Comparison of ENCODE assay signal across 7 mouse cellular contexts in genomic region chr10:57794018-57794417, GRCm38 (mm10). TPM values are rescaled to one million over a fixed set of nuclear protein-coding genes. Genes with fewer than 3 reads are reported as not detected.
A peak's percentile ranks its signal among the peaks of the same experiment; 100 is the strongest.
DNase-seq lines count a peak whose midpoint lies in the region; ATAC-seq lines count a peak whose summit lies in the region.

Smpdl3a (plus strand) TSS chr10:57794335.

- H3K9ac ChIP-seq in limb, embryonic 11.5 days (ENCODE audit: low read length): peak within 1 kb of the TSS; percentile 59
- peak within 1 kb of the TSS; percentile 71 for H3K9ac ChIP-seq in neural tube, embryonic 15.5 days (replicated peaks)

- DNase-seq in thymus, postnatal 4 days: peak; percentile 9
- no peak for DNase-seq in thymus, postnatal 25 days
- no peak for DNase-seq in heart, postnatal 14 days
- DNase-seq in limb, embryonic 11.5 days (ENCODE audit: low spot score): no peak
- DNase-seq in MN1 (ENCODE audit: low spot score): no peak

- no peak for ATAC-seq in limb, embryonic 11.5 days (ENCODE audit: insufficient number of reproducible peaks, low FRiP score, low TSS enrichment, low read depth)
- ATAC-seq in neural tube, embryonic 15.5 days (ENCODE audit: low FRiP score): 0 out of 2 replicates have a peak, but pooled peaks have one; percentile 6

- peaks cover 25% of the 10 kb centered on the region for H3K4me1 ChIP-seq in erythroblast, embryonic 14.5 days (ENCODE audit: control insufficient read depth)
- peaks cover 4% of the 10 kb centered on the region; the same call in 1 of the 2 replicates for H3K4me1 ChIP-seq in limb, embryonic 11.5 days (ENCODE audit: control insufficient read depth, insufficient read depth, low read length)
- H3K4me1 ChIP-seq in neural tube, embryonic 15.5 days: peaks cover 18% of the 10 kb centered on the region

- peak within 1 kb of the TSS; percentile 80 for H3K4me2 ChIP-seq in limb, embryonic 11.5 days (ENCODE audit: low read depth, severe bottlenecking)
- peak within 1 kb of the TSS; percentile 94 for H3K4me2 ChIP-seq in neural tube, embryonic 15.5 days

- intact Hi-C loops in heart, postnatal 14 days (cut with DNase I): loop anchor here (2.0 kb wide), 1 partner anchor 51 kb away; no protein-coding TSS in a partner anchor

- H3K4me3 ChIP-seq in erythroblast, embryonic 14.5 days (replicated peaks): peak within 1 kb of the TSS; percentile 84
- peak within 1 kb of the TSS; percentile 42 for H3K4me3 ChIP-seq in limb, embryonic 11.5 days (ENCODE audit: low read depth, low read length)
- H3K4me3 ChIP-seq in neural tube, embryonic 15.5 days (replicated peaks): peak within 1 kb of the TSS; percentile 63

- H3K36me3 ChIP-seq in erythroblast, embryonic 14.5 days (ENCODE audit: control insufficient read depth): no peaks in the 10 kb centered on the region
- no peaks in the 10 kb centered on the region for H3K36me3 ChIP-seq in limb, embryonic 11.5 days (ENCODE audit: control insufficient read depth, insufficient read depth, low read length)
- H3K36me3 ChIP-seq in neural tube, embryonic 15.5 days: no peaks in the 10 kb centered on the region

- H3K27me3 ChIP-seq in erythroblast, embryonic 14.5 days (ENCODE audit: control insufficient read depth): no peaks in the 10 kb centered on the region
- H3K27me3 ChIP-seq in limb, embryonic 11.5 days (ENCODE audit: control insufficient read depth, insufficient read depth, low read length): no peaks in the 10 kb centered on the region
- H3K27me3 ChIP-seq in neural tube, embryonic 15.5 days (replicated peaks): no peaks in the 10 kb centered on the region

- no peaks in the 10 kb centered on the region for H3K9me3 ChIP-seq in erythroblast, embryonic 14.5 days (ENCODE audit: control insufficient read depth, low read length)
- no peaks in the 10 kb centered on the region for H3K9me3 ChIP-seq in limb, embryonic 11.5 days (ENCODE audit: control insufficient read depth, low read length)
- H3K9me3 ChIP-seq in neural tube, embryonic 15.5 days (replicated peaks): no peaks in the 10 kb centered on the region

- H3K27ac ChIP-seq in limb, embryonic 11.5 days (replicated peaks; ENCODE audit: low read depth, low read length): no peak within 1 kb of the TSS
- peak within 1 kb of the TSS; percentile 74 for H3K27ac ChIP-seq in neural tube, embryonic 15.5 days (replicated peaks)

- 75% methylated on average over 7 of the region's 7 CpGs for WGBS in limb, embryonic 11.5 days
- WGBS in neural tube, embryonic 15.5 days: 82% methylated on average over 7 of the region's 7 CpGs

RNA-seq across cellular contexts. Expression of gene Smpdl3a, which starts in this region (rescaled TPM):
- polyA plus RNA-seq in erythroblast, embryonic 14.5 days (2012): 0.55 and 0.86 TPM in 2 replicates
- 10 to 100 TPM; 50.3 to 54.0 TPM for total RNA-seq in heart, postnatal 14 days (2021)
- 5.9 and 7.9 TPM in 2 replicates for polyA plus RNA-seq in limb, embryonic 11.5 days (2014; fragmentation: Nextera tagmentation; extraction: Ambion mirVana)
- 34.4 and 37.3 TPM in 2 replicates for polyA plus RNA-seq in neural tube, embryonic 15.5 days (2015; fragmentation: Nextera tagmentation; extraction: Ambion mirVana)
